Mouse (Mus musculus): Measurements from ENCODE around the gene Slc38a11. TPM values are rescaled to one million over a fixed set of nuclear protein-coding genes. Genes with fewer than 3 reads are reported as not detected.

The Slc38a11 gene
- polyA plus RNA-seq, 1 experiment from 2014 or later, result 0.35 TPM

DNA sequence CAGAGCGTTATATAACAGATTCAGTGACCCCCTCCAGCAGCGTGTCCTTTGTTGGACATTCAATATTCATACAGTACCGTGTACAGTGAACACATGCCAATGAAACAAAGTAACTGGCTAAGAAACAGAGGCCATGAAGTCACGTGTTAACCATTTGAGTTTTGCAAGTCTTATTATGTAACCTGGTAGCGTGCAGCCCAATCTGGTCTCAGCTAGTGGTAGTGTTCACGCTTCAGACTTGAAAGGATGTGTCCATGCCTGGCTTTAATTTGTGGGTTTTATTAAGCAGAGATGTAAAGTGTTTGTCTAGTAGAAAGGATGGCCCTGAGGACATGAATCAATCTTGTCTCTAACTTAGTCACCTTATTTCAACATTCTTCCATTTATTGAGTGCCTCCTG is 95.1 kb downstream of the Slc38a11 start:
- no peak for ATAC-seq (ENCODE audit: insufficient number of reproducible peaks, low FRiP score, low TSS enrichment, low read depth)
- no peak overlapping the region for H3K4me3 ChIP-seq
- H3K9me3 ChIP-seq, result no peaks in the 10 kb centered on the region
- no peak overlapping the region for H3K9ac ChIP-seq
- no peak overlapping the region for H3K4me2 ChIP-seq
- 62% methylated on average over 6 of the region's 6 CpGs for WGBS
- H3K4me1 ChIP-seq, result no peaks in the 10 kb centered on the region
- no peaks in the 10 kb centered on the region for H3K27me3 ChIP-seq
- no peak overlapping the region for H3K27ac ChIP-seq
- no peaks in the 10 kb centered on the region for H3K36me3 ChIP-seq

DNA sequence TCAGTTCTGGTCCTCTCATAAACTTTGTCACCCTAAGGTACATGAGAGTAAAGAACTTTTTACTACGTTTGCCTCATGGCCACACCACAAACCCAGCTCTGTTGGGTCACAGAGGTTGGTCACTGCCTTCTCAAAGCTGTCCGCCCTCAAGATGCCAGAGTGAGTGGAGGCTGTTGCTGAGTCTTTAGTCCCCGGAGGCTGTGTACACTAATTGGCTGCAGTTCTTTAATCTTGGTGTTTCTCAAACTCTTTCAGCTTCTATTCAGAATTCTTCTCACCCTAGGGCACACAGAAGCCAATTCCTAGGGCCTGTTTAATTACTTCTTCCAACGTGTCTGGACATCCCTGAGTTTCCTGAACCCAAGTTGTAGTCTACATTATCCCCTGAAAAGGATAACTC is 96.0 kb downstream of the Slc38a11 start:
- H3K9me3 ChIP-seq, result no peaks in the 10 kb centered on the region
- no peaks in the 10 kb centered on the region for H3K4me1 ChIP-seq
- no peak overlapping the region for H3K4me3 ChIP-seq
- 27% methylated on average over 4 of the region's 4 CpGs for WGBS
- no peak overlapping the region for H3K4me2 ChIP-seq
- H3K36me3 ChIP-seq, result no peaks in the 10 kb centered on the region
- ATAC-seq (ENCODE audit: insufficient number of reproducible peaks, low FRiP score, low TSS enrichment, low read depth), result no peak
- no peaks in the 10 kb centered on the region for H3K27me3 ChIP-seq
- no peak overlapping the region for H3K27ac ChIP-seq
- H3K9ac ChIP-seq, result no peak overlapping the region

DNA sequence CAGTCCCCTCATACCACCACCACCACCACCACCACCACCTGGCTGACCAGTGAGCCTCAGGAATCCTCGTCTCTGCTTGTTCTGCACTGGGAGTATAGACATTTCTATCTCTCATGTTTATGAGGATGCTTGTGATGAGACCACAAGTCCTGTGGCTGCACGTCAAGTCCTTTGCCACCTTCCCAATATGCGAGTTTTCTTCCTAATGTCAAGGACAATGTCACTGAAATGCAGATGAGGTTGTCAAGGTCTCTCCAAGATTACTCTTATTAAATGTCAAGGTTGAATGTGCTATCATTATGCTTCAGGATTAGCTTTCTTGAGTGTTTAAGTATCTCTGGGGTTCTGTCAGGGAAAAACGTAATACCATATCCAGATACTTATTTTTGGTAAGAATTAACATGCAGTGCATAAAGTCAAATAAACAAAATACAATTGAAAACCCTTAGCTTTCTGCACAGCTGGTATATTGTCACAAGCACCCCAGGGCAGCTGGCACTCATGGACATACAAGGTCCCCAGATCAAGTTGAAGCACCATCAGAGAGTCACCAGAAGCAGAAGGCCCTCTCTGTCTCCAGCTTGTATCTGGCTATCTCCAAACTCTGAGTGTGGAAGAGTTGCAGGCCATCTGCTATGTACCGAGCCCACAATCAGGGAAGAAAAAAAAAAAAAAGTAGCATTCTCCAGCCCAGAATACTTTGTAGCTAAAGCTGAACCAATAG is 97.1 kb downstream of the Slc38a11 start:
- no peaks in the 10 kb centered on the region for H3K4me1 ChIP-seq
- no peaks in the 10 kb centered on the region for H3K9me3 ChIP-seq
- no peak overlapping the region for H3K9ac ChIP-seq
- WGBS, result 88% methylated on average over 5 of the region's 5 CpGs
- H3K36me3 ChIP-seq, result no peaks in the 10 kb centered on the region
- H3K27ac ChIP-seq, result no peak overlapping the region
- ATAC-seq (ENCODE audit: insufficient number of reproducible peaks, low FRiP score, low TSS enrichment, low read depth), result no peak
- no peaks in the 10 kb centered on the region for H3K27me3 ChIP-seq
- no peak overlapping the region for H3K4me3 ChIP-seq
- H3K4me2 ChIP-seq, result no peak overlapping the region

Small RNAs within 50 kb of the gene (microRNA-seq; reads per million reads assigned to microRNA genes)
- gene Mir6337, result not detected

Other genes starting within 250 kb of the Slc38a11 start
- 4.4 TPM in 2 replicates for gene Cobll1, start 124.6 kb downstream of the Slc38a11 start, polyA plus RNA-seq (2015; fragmentation: Nextera tagmentation; extraction: Ambion mirVana)
- gene Scn3a, start 203.6 kb upstream of the Slc38a11 start, polyA plus RNA-seq (2015; fragmentation: Nextera tagmentation; extraction: Ambion mirVana), result 1.2 and 1.6 TPM in 2 replicates